Mouse (Mus musculus) c-Kit-positive CD71-negative TER-119-negative erythroid progenitor cells, embryonic 14.5 days (primary cell): ENCODE data around the gene Ube2z.
A peak's percentile ranks its signal among the peaks of the same experiment; 100 is the strongest.
"Not testable (repeated sequence)": the region's sequence is repeated elsewhere in the genome, so short reads cannot be mapped to it uniquely, and the experiment has no call there.

Experiments
- DNase-seq: peaks from one replicate; pipeline ENCODE4 v3.0.0-alpha.2; 2013; ENCODE audit warnings: low read depth

Gene Ube2z

DNA sequence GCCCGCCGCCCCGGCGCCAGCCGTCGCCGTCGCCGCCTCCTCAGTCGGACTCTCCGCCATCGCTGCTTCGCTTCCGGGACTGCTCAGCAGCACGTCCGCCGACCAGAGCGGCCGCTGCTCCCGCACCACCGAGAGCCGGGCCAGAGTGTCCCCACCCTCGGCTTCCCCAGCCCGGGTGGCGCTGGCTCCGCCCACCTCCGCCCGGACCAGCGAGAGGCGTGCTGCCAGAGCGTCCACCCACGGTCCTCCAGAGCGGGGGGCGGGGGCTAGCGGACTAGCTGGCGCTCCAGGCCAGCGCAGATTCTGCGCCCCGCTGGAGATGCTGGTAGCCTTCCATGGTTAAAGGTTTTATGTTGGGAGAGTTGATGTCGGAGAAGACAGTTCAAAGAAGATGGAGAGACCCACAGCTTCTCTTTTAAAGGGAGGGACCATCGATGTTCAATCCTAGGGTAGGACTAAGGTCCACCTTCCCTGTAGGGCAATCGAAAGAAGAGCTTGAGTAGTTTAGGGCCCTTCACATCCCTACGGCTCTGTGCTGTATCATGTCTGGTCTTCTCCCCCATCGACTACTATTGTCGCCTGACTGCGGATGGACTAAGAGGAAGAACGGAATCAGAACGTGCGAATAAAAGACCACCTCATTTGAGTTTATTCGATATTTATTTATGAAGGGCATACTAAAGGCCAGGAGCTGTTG is at the start of gene Ube2z:
Gene Ube2z (minus strand): TSS at position 174 of the 697 bp plus-strand sequence.
- peak; percentile 94 for DNase-seq

DNA sequence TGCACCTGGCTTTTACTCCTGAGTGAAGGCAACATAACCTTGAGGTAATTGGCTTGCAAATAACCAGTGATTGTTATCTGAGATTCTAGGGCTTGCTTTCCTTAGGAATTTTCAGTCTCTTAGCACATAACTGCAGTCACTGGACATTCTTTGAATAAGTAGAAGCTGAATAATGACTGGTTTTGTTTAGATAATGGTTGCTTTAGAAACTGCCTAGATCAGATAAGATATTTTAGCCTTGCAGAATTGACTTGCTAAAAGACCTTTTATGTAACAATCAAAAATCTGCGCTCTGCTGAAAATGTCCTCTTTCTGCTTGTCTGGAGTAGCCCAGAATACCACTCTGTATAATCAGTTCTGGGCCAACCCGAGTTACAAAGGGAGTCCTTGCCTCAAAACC is 48.9 kb upstream of the Ube2z start:
- no peak for DNase-seq

GRCm38 (mm10) chr11:96111751-96112150 is 46.6 kb upstream of the Ube2z start, which contains the start of gene Calcoco2:
TSS of gene Calcoco2 (minus strand) at chr11:96111964.
- no peak for DNase-seq

GRCm38 (mm10) chr11:96110950-96111349 is 45.8 kb upstream of the Ube2z start:
- not testable (repeated sequence) for DNase-seq

GRCm38 (mm10) chr11:96108376-96108775 is 43.2 kb upstream of the Ube2z start:
- no peak for DNase-seq

GRCm38 (mm10) chr11:96093361-96093760 is 28.2 kb upstream of the Ube2z start:
- DNase-seq = no peak

GRCm38 (mm10) chr11:96092674-96093291 is 27.6 kb upstream of the Ube2z start:
- no peak for DNase-seq

GRCm38 (mm10) chr11:96091073-96091472 is 25.9 kb upstream of the Ube2z start:
- DNase-seq = no peak

DNA sequence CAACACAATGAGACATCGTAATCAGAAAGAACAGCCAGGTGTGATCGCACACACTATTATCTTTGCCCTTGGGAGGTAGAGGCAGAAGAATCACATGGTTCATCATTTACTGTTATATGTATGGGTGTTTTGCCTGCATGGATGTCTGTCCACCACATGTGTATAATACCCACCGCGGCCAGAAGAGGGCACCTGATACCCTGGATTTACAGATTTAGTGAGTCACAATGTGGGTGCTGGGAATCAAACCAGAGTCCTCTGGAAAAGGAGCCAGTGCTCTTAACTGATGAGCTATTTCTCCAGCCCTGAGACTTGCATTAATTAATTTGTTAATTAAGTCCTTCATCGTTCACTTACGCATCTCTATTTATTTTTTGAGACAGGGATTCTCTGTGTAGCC is 22.8 kb upstream of the Ube2z start:
- no peak for DNase-seq

DNA sequence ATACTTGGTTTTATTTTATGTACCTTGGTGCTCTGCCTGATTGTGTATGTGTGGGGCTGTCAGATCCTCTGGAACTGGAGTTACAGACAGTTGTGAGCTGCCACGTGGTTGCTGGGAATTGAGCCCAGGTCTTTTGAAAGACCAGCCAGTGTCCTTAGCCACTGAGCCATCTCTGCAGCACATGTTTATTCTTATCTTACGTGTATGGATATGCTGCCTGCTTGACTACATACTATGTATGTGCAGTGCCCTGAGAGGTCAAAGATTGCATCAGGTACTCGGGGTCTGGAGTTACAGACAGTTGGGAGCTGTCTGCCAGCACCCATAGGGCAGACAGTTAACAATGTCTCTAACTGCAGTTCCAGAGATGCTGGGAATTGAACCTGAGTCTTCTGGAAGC is 17.5 kb upstream of the Ube2z start:
- DNase-seq = no peak

DNA sequence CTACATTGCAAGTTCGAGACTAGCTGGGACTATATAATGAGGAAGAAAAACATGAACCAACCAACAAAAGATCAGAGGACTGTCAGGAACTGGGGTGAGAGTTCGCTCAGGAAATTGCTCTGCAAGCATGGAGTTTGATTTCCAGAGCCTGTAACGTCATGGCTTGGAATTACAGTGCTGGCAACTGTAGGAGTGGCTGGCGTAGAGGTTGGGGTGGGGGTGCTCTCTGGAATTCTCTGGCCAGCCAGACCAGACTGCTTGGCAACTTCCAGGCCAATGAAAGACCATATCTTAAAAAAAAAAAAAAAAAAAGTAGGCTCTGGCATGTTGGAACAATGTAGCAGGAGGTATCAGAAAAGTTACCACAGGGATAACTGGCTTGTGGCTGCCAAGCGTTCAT is 15.5 kb upstream of the Ube2z start:
- no peak for DNase-seq

DNA sequence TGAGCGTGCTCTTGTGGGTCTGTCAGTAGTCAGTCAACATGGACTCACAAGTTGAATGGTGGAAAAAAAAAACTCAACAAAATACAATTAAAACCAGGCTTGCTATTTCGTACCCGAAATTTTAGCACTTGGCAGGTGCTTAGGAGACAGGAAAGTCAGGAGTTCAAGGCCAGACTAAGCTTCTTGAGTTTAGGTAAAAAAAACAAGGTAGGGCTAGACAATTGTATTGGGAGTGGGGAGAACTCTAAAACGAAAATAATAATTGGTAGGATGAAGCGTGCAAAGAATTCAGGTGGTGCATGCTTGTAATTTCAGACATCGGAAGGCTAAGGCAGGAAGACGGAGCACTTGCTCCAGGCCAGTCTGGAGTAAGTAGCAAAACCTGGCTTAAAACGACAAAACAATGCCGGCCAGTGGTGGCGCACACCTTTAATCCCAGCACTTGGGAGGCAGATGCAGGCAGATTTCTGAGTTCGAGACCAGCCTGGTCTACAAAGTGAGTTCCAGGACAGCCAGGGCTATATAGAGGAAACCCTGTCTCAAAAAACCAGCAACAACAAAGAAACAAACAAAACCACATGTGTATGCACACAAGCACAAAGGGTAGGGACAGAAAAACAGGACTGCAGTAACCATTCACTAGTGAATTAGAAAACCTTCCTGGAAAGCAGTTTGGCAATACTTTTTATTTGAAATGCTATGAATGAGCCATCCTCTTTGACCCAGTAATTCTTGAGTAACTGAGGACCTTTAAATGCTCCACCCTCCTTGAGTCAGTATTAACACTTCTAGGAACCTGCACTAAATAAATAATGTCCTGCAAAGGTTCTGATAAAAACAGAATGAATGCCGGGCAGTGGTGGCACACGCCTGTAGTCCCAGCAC is 11.3 kb upstream of the Ube2z start:
- DNase-seq = no peak

- peak; percentile 98 for DNase-seq
Measured at GRCm38 (mm10) chr11:96075509-96076220, 10.5 kb upstream of the Ube2z start, which contains the start of gene Atp5g1. TSS of gene Atp5g1 (minus strand) at chr11:96075670.

DNA sequence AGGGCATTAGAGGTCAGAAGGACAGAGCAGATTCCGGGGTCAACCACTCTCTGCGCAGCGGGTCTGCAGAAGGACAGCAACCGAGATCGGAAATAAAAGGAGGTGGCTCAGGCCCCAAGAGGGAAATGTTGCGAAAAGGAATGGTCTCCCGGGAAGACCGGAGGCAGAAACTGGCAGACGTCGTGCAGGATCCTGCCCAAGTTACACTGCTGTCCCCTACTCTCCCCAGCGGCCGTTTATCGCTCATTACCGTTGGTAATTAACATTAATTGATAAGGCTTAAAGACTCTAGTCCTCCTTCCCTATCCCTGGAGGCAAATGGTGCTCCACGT is 10.0 kb upstream of the Ube2z start:
- DNase-seq = no peak

DNA sequence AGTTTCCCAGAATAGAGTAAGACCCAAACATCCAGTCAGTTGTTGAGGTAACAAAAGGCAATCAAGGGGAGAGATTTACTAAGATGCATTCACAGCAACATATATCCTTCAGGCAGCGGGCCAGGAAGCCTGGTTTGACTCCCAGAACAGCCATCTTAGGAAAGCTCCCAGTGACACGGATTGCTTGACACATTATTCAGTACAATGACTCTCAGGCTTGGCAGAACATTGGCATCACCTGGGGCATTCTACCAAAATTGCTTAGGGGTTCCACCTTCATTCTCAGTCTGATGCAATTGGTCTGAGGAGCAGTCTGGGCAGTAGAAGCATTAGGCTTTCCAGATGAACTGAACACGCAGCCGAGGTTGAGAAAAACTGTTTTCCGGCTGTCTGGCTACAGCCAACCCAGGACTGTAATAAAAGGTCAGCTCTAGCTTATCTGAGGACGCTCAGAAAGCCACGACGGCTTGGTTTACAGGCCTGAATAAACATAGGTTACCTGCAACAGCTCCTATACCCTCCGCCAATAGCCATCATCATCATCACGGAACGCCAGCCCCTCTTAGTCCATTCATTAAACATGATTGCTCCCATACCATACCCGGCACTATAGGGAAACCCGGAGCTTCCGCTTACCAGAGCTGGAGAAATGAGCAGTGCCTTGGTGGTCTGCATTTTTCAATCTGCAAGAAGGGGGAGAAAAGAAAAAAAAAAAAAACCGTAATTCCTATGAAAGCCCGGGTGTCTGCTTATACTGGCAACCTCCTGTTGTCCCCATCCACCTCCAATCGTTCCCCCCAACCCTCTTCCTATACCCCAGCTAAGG is 9.4 kb upstream of the Ube2z start:
- no peak for DNase-seq

GRCm38 (mm10) chr11:96073295-96073993 is 8.3 kb upstream of the Ube2z start:
- DNase-seq = no peak

GRCm38 (mm10) chr11:96071013-96071412 is 5.8 kb upstream of the Ube2z start:
- DNase-seq = no peak

- no peak for DNase-seq
Measured at GRCm38 (mm10) chr11:96070353-96070752, 5.2 kb upstream of the Ube2z start.

DNA sequence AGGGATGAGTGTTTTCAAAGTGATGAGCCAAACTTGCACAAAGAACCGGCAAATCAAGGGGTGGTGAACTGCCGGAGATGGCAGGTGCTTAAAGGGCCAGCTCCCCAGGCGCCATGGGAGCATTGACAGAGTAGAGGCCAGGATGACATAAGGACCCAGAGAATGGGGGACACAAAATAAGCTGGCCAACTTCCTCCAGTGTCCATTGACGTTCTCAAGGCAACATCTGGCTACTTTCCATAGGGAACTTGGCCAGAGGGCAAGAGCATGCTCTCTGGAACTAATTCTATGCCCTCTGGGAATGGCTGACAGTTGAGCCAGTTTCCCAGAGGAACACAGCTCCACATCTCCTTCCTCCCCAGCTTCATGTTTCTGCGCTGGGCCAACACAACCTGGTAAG is 3.0 kb upstream of the Ube2z start:
- DNase-seq = no peak

- DNase-seq = no peak
Measured at GRCm38 (mm10) chr11:96064521-96065214, 520 bp downstream of the Ube2z start.
